Mouse (Mus musculus) MEL (cell line): ENCODE data around the gene Fgf22. TPM values are rescaled to one million over a fixed set of nuclear protein-coding genes. Genes with fewer than 3 reads are reported as not detected.

Experiments
- DNase-seq: peaks from one replicate; pipeline ENCODE4 v3.0.0; 2011; ENCODE audit warnings: low read depth, low spot score
- H3K27ac ChIP-seq: 2 replicates; pipeline ENCODE4 v1.5.1; 2012; ENCODE audit warnings: low read depth, mild to moderate bottlenecking, control low read depth, low read length, moderate library complexity; ENCODE audit not compliant: control insufficient read depth
- H3K27me3 ChIP-seq, 2 experiments: fragments of 150-350 bp in 1 of 2; sonication (generic) in 1 of 2; 2 replicates each; pipeline ENCODE4 v1.6.1; 2012; ENCODE audit warnings: low read length in 2 of 2, mild to moderate bottlenecking in 2 of 2, improper control_type of control experiment in 1 of 2, moderate library complexity in 1 of 2; ENCODE audit not compliant: insufficient read depth in 2 of 2, control insufficient read depth in 1 of 2
- H3K36me3 ChIP-seq, 2 experiments: 2 replicates each; pipeline ENCODE4 v1.6.1; 2012 to 2014; ENCODE audit warnings: low read length in 2 of 2, improper control_type of control experiment in 1 of 2, inconsistent platforms in 1 of 2, mild to moderate bottlenecking in 1 of 2; ENCODE audit not compliant: insufficient read depth in 2 of 2, control insufficient read depth in 1 of 2
- H3K4me1 ChIP-seq, 2 experiments: fragments of 150-350 bp in 1 of 2; sonication (generic) in 1 of 2; 2 replicates each; pipeline ENCODE4 v1.6.1; 2012; ENCODE audit warnings: low read length in 2 of 2, improper control_type of control experiment in 1 of 2, mild to moderate bottlenecking in 1 of 2; ENCODE audit not compliant: insufficient read depth in 2 of 2, control insufficient read depth in 1 of 2
- H3K4me3 ChIP-seq, 2 experiments: fragments of 150-350 bp in 1 of 2; sonication (generic) in 1 of 2; 2 replicates each; pipeline ENCODE4 v1.5.1; 2012; ENCODE audit warnings: low read depth in 2 of 2, low read length in 2 of 2, mild to moderate bottlenecking in 2 of 2, moderate library complexity in 2 of 2, control low read depth in 1 of 2, improper control_type of control experiment in 1 of 2; ENCODE audit not compliant: control insufficient read depth in 1 of 2, insufficient read depth in 1 of 2
- H3K79me2 ChIP-seq: 2 replicates; pipeline ENCODE4 v1.6.1; 2012; ENCODE audit warnings: mild to moderate bottlenecking, low read length, moderate library complexity; ENCODE audit not compliant: control insufficient read depth, poor library complexity, insufficient read depth
- H3K9ac ChIP-seq: 2 replicates; pipeline ENCODE4 v1.6.1; 2012; ENCODE audit warnings: low read depth, mild to moderate bottlenecking, control low read depth, low read length, moderate library complexity; ENCODE audit not compliant: control insufficient read depth, poor library complexity, severe bottlenecking
- H3K9me3 ChIP-seq: fragments of 150-350 bp; sonication (generic); replicated peaks from 2 replicates; pipeline ENCODE4 v1.6.1; 2012; ENCODE audit warnings: mild to moderate bottlenecking, low read length, improper control_type of control experiment, moderate library complexity; ENCODE audit not compliant: insufficient read depth
- CHD1 ChIP-seq: IDR thresholded peaks from 2 replicates; pipeline ENCODE4 v1.6.1; 2012; ENCODE audit warnings: low read depth, mild to moderate bottlenecking, inconsistent platforms, low read length, improper control_type of control experiment
- CTCF ChIP-seq, 3 experiments: IDR thresholded peaks in 2 of 3; conservative IDR thresholded peaks in 1 of 3; 2 replicates each; pipeline ENCODE4 v1.5.1; 2011 to 2012; ENCODE audit warnings: low read length in 3 of 3, low read depth in 2 of 3, mild to moderate bottlenecking in 2 of 3, improper control_type of control experiment in 1 of 3, inconsistent platforms in 1 of 3, mixed read lengths in 1 of 3, moderate library complexity in 1 of 3; ENCODE audit not compliant: control insufficient read depth in 1 of 3, insufficient read depth in 1 of 3, poor library complexity in 1 of 3, severe bottlenecking in 1 of 3
- ETS1 ChIP-seq: IDR thresholded peaks from 2 replicates; pipeline ENCODE4 v1.6.1; 2012; ENCODE audit warnings: low read depth, mild to moderate bottlenecking, inconsistent platforms, low read length, improper control_type of control experiment, moderate library complexity
- GABPA ChIP-seq: IDR thresholded peaks from 2 replicates; pipeline ENCODE4 v1.6.1; 2012; ENCODE audit warnings: low read depth, mild to moderate bottlenecking, inconsistent platforms, low read length, improper control_type of control experiment, moderate library complexity
- HCFC1 ChIP-seq: IDR thresholded peaks from 2 replicates; pipeline ENCODE4 v1.6.1; 2012; ENCODE audit warnings: low read depth, mild to moderate bottlenecking, inconsistent platforms, low read length, improper control_type of control experiment, moderate library complexity
- MAFK ChIP-seq: IDR thresholded peaks from 2 replicates; pipeline ENCODE4 v1.6.1; 2011; ENCODE audit warnings: low read depth, mild to moderate bottlenecking, low read length, improper control_type of control experiment, borderline replicate concordance
- MEF2A ChIP-seq: IDR thresholded peaks from 2 replicates; pipeline ENCODE4 v1.6.1; 2014; ENCODE audit warnings: low read depth, mild to moderate bottlenecking, inconsistent platforms, low read length, improper control_type of control experiment; ENCODE audit not compliant: poor library complexity, insufficient replicate concordance, severe bottlenecking; ENCODE audit errors: extremely low read depth
- MYB ChIP-seq: IDR thresholded peaks from 2 replicates; pipeline ENCODE4 v1.6.1; 2011; ENCODE audit warnings: mild to moderate bottlenecking, low read depth, low read length, improper control_type of control experiment
- MYC ChIP-seq: IDR thresholded peaks from 2 replicates; pipeline ENCODE4 v1.6.1; 2011; ENCODE audit warnings: low read depth, mild to moderate bottlenecking, low read length, improper control_type of control experiment, moderate library complexity
- NELFE ChIP-seq: IDR thresholded peaks from 2 replicates; pipeline ENCODE4 v1.6.1; 2011; ENCODE audit warnings: low read depth, low read length, improper control_type of control experiment
- POLR2AphosphoS2 ChIP-seq: IDR thresholded peaks from 2 replicates; pipeline ENCODE4 v1.6.1; 2011; ENCODE audit warnings: low read length, improper control_type of control experiment
- POLR2AphosphoS5 ChIP-seq: IDR thresholded peaks from 2 replicates; pipeline ENCODE4 v1.6.1; 2012; ENCODE audit warnings: low read depth, borderline replicate concordance, mild to moderate bottlenecking, inconsistent platforms, low read length, moderate library complexity, mixed read lengths
- SMC3 ChIP-seq: IDR thresholded peaks from 2 replicates; pipeline ENCODE4 v1.6.1; 2011; ENCODE audit warnings: low read depth, low read length, improper control_type of control experiment
- TCF12 ChIP-seq: IDR thresholded peaks from 2 replicates; pipeline ENCODE4 v1.6.1; 2014; ENCODE audit warnings: low read depth, mild to moderate bottlenecking, inconsistent platforms, low read length, improper control_type of control experiment, moderate library complexity
- UBTF ChIP-seq: IDR thresholded peaks from 2 replicates; pipeline ENCODE4 v1.6.1; 2012; ENCODE audit warnings: low read depth, mild to moderate bottlenecking, inconsistent platforms, low read length, improper control_type of control experiment, moderate library complexity, borderline replicate concordance; ENCODE audit not compliant: insufficient read depth
- USF1 ChIP-seq: IDR thresholded peaks from 2 replicates; pipeline ENCODE4 v1.6.1; 2014; ENCODE audit warnings: low read depth, mild to moderate bottlenecking, inconsistent platforms, low read length, improper control_type of control experiment, moderate library complexity
- ZC3H11A ChIP-seq: IDR thresholded peaks from 2 replicates; pipeline ENCODE4 v1.6.1; 2012; ENCODE audit warnings: low read depth, mild to moderate bottlenecking, inconsistent platforms, low read length, improper control_type of control experiment
- ZMIZ1 ChIP-seq: IDR thresholded peaks from 2 replicates; pipeline ENCODE4 v1.6.1; 2012; ENCODE audit warnings: low read depth, mild to moderate bottlenecking, inconsistent platforms, low read length, improper control_type of control experiment, moderate library complexity
- ZNF384 ChIP-seq: IDR thresholded peaks from 2 replicates; pipeline ENCODE4 v1.6.1; 2012; ENCODE audit warnings: low read depth, mild to moderate bottlenecking, inconsistent platforms, low read length, improper control_type of control experiment
- polyA plus RNA-seq, 2 experiments: library from polyadenylated mRNA; stranded (reverse) in 1 of 2; unstranded in 1 of 2; fragments of >175 nt in 1 of 2; fragments of >200 nt in 1 of 2; gene quantifications; 2 replicates each; pipeline versions ENCODE4 v1.2.1 to v1.2.4; 2012; ENCODE audit warnings: low replicate concordance in 2 of 2, low read depth in 1 of 2; ENCODE audit not compliant: insufficient read length in 2 of 2, insufficient read depth in 1 of 2, missing spikeins in 1 of 2
- total RNA-seq: library from RNA; depleted of rRNA; stranded (reverse); fragments of 300-350 nt; gene quantifications from 2 replicates; pipeline ENCODE4 v1.2.3, GENCODE M21; 2012

Fgf22 gene
- total and polyA plus RNA-seq, 3 experiments, result 0.15 to 0.33 TPM; not detected in 1

GRCm38 (mm10) chr10:79748496-79748895 is 6.4 kb upstream of the Fgf22 start:
- Histone ChIP-seq H3K36me3 (peaks cover 0 to 6% of the 10 kb centered on the region in 2 experiments; a peak in 2 of 4 replicates), H3K79me2 (peaks cover 9% of the 10 kb centered on the region), H3K9ac (no peak overlapping the region), H3K27ac (no peak overlapping the region), H3K9me3 (no peaks in the 10 kb centered on the region), H3K4me3 (no peak overlapping the region), H3K4me1 (peaks cover 0 to 10% of the 10 kb centered on the region in 2 experiments; a peak in 2 of 4 replicates), H3K27me3 (no peaks in the 10 kb centered on the region)
- no peak for DNase-seq
- TF ChIP-seq MAFK, result no peak
- TF ChIP-seq ZMIZ1, result no peak
- TF ChIP-seq NELFE, result no peak
- TF ChIP-seq ZC3H11A, result no peak
- no peak for TF ChIP-seq GABPA
- no peak for TF ChIP-seq MEF2A
- no peak for TF ChIP-seq CTCF (IDR thresholded peaks at IDR 0.05 in 2 of 3, conservative IDR thresholded peaks at IDR 0.05 in 1 of 3; ENCODE audit: control insufficient read depth in 1 of 3, insufficient read depth in 1 of 3, low read depth in 2 of 3, low read length in 3 of 3, poor library complexity in 1 of 3, severe bottlenecking in 1 of 3)
- no peak for TF ChIP-seq UBTF
- no peak for TF ChIP-seq SMC3
- TF ChIP-seq ZNF384, result no peak

GRCm38 (mm10) chr10:79755854-79756253 is 978 bp downstream of the Fgf22 start:
- no peak overlapping the region for H3K9ac ChIP-seq
- no peaks in the 10 kb centered on the region for H3K27me3 ChIP-seq
- H3K79me2 ChIP-seq, result no peaks in the 10 kb centered on the region
- H3K9me3 ChIP-seq, result no peaks in the 10 kb centered on the region
- no peak overlapping the region for H3K27ac ChIP-seq
- DNase-seq, result no peak
- H3K4me3 ChIP-seq, result no peak overlapping the region
- H3K4me1 ChIP-seq, result no peaks in the 10 kb centered on the region
- no peak for TF ChIP-seq CHD1
- TF ChIP-seq TCF12, result no peak
- no peak for TF ChIP-seq POLR2AphosphoS5
- no peak for TF ChIP-seq MYC
- TF ChIP-seq ETS1, result no peak
- no peak for TF ChIP-seq MYB
- no peak for TF ChIP-seq CTCF (IDR thresholded peaks at IDR 0.05 in 2 of 3, conservative IDR thresholded peaks at IDR 0.05 in 1 of 3; ENCODE audit: control insufficient read depth in 1 of 3, insufficient read depth in 1 of 3, low read depth in 2 of 3, low read length in 3 of 3, poor library complexity in 1 of 3, severe bottlenecking in 1 of 3)
- no peak for TF ChIP-seq HCFC1
- TF ChIP-seq GABPA, result no peak
- no peak for TF ChIP-seq POLR2AphosphoS2
- TF ChIP-seq USF1, result no peak
- peaks cover 0 to 4% of the 10 kb centered on the region in 2 experiments; a peak in 1 of 4 replicates for H3K36me3 ChIP-seq
